Mouse (Mus musculus) testis, adult 2 months (tissue): ENCODE results near the gene Nubp2.

Experiments
- CTCF ChIP-seq: fragments of 200-500 bp; IDR thresholded peaks from 2 replicates; pipeline ENCODE4 v1.5.1; 2012; ENCODE audit warnings: low read depth, mild to moderate bottlenecking, inconsistent platforms, low read length, moderate library complexity; ENCODE audit not compliant: control insufficient read depth, insufficient read depth, insufficient replicate concordance
- POLR2A ChIP-seq: fragments of 200-500 bp; IDR thresholded peaks from 2 replicates; pipeline ENCODE4 v1.6.1; 2012; ENCODE audit warnings: low read depth, mild to moderate bottlenecking, inconsistent platforms, low read length, moderate library complexity; ENCODE audit not compliant: control insufficient read depth

DNA sequence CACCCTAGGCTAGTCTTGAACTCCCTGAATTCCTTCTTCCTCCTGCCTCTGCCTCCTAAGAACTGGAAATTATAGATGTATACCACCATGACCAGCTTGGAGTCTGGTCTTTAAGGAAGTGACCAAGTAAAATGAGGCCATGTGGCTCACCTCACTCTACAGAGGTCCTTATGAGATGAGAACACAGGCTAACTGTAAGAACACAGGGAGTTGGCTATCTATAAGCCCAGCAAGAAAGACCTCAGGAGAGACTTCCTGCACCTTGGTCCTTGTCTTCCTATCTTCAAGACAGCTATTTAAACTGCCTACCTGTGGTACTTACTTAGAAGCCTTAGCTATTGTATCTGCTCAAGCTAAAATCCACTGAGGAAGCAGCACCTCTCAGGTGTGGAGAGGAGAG lies 27.8 kb upstream of the Nubp2 start:
- no peak for TF ChIP-seq CTCF
- TF ChIP-seq POLR2A = no peak
